Mouse (Mus musculus) neural tube, embryonic 15.5 days (tissue): ENCODE results near the gene Mmab. TPM values are rescaled to one million over a fixed set of nuclear protein-coding genes. Genes with fewer than 3 reads are reported as not detected.

Experiments
- ATAC-seq: fragments of 200-750 bp; cut with Nextera tagmentation; 2 replicates; pipeline ENCODE4 v1.8.0; 2017; ENCODE audit warnings: mild to moderate bottlenecking, moderate TSS enrichment, moderate library complexity; ENCODE audit not compliant: low FRiP score
- H3K27ac ChIP-seq: fragments of 300-500 bp; sonication (generic); replicated peaks from 2 replicates; pipeline ENCODE4 v1.5.1; 2015; ENCODE audit warnings: mild to moderate bottlenecking, inconsistent platforms
- H3K27me3 ChIP-seq: fragments of 300-500 bp; sonication (generic); replicated peaks from 2 replicates; pipeline ENCODE4 v1.6.1; 2015; ENCODE audit warnings: inconsistent platforms
- H3K36me3 ChIP-seq: fragments of 300-500 bp; sonication (generic); 2 replicates; pipeline ENCODE4 v1.6.1; 2015; ENCODE audit warnings: inconsistent platforms
- H3K4me1 ChIP-seq: fragments of 300-500 bp; sonication (generic); 2 replicates; pipeline ENCODE4 v1.6.1; 2015; ENCODE audit warnings: inconsistent platforms
- H3K4me2 ChIP-seq: fragments of 300-500 bp; sonication (generic); 2 replicates; pipeline ENCODE4 v1.6.1; 2015; ENCODE audit warnings: inconsistent platforms, mild to moderate bottlenecking, moderate library complexity
- H3K4me3 ChIP-seq: fragments of 300-500 bp; sonication (generic); replicated peaks from 2 replicates; pipeline ENCODE4 v1.5.1; 2015; ENCODE audit warnings: mild to moderate bottlenecking, inconsistent platforms
- H3K9ac ChIP-seq: fragments of 300-500 bp; sonication (generic); replicated peaks from 2 replicates; pipeline ENCODE4 v1.6.1; 2015; ENCODE audit warnings: mild to moderate bottlenecking, inconsistent platforms
- H3K9me3 ChIP-seq: fragments of 300-500 bp; sonication (generic); replicated peaks from 2 replicates; pipeline ENCODE4 v1.6.1; 2016; ENCODE audit warnings: inconsistent platforms
- whole genome bisulfite sequencing: fragments of 180-500 bp; shearing (Covaris S2); methylation state at CpG from one replicate; pipeline ENCODE4 v1.1.7; 2015; ENCODE audit warnings: mixed read lengths; 5-methylcytosine and 5-hydroxymethylcytosine counted together
- microRNA-seq: library from miRNA; unstranded; fragments of <30 nt; microRNA quantifications from one replicate; pipeline ENCODE4, GENCODE M21; 2017
- polyA plus RNA-seq: library from polyadenylated mRNA; unstranded; fragments of >200 nt; fragmentation: Nextera tagmentation; extraction: Ambion mirVana; gene quantifications from 2 replicates; pipeline ENCODE4 v1.2.1, GENCODE M21; 2015

Gene Mmab
- polyA plus RNA-seq, 1 experiment from 2014 or later, result 36.1 TPM

GRCm38 (mm10) chr5:114407269-114407668, 36.6 kb downstream of the Mmab start:
- Histone ChIP-seq H3K36me3 (peaks cover 98% of the 10 kb centered on the region), H3K27ac (no peak overlapping the region), H3K4me3 (no peak overlapping the region), H3K9ac (no peak overlapping the region), H3K9me3 (no peaks in the 10 kb centered on the region), H3K27me3 (no peaks in the 10 kb centered on the region), H3K4me1 (no peaks in the 10 kb centered on the region), H3K4me2 (no peak overlapping the region)
- 76% methylated on average over 10 of the region's 10 CpGs for WGBS
- ATAC-seq, result no peak

GRCm38 (mm10) chr5:114406592-114406991, 37.3 kb downstream of the Mmab start:
- no peaks in the 10 kb centered on the region for H3K27me3 ChIP-seq
- ATAC-seq, result no peak

GRCm38 (mm10) chr5:114393169-114393568, 50.7 kb downstream of the Mmab start:
- no peak overlapping the region for H3K27ac ChIP-seq
- ATAC-seq, result no peak
- H3K4me2 ChIP-seq, result no peak overlapping the region
- H3K9ac ChIP-seq, result no peak overlapping the region
- no peaks in the 10 kb centered on the region for H3K27me3 ChIP-seq
- H3K36me3 ChIP-seq, result peaks cover 87% of the 10 kb centered on the region
- H3K4me3 ChIP-seq, result no peak overlapping the region
- H3K4me1 ChIP-seq, result no peaks in the 10 kb centered on the region
- WGBS, result 90% methylated on average over 9 of the region's 9 CpGs
- no peaks in the 10 kb centered on the region for H3K9me3 ChIP-seq

More at GRCm38 (mm10) chr5:114406592-114406991, 37.3 kb downstream of the Mmab start:
- Histone ChIP-seq H3K9me3 (no peaks in the 10 kb centered on the region), H3K36me3 (peaks cover 98% of the 10 kb centered on the region), H3K4me1 (no peaks in the 10 kb centered on the region), H3K4me2 (no peak overlapping the region), H3K27ac (no peak overlapping the region), H3K9ac (no peak overlapping the region), H3K4me3 (no peak overlapping the region)
- 94% methylated on average over 14 of the region's 14 CpGs for WGBS

- peaks cover 43% of the 10 kb centered on the region for H3K36me3 ChIP-seq
- H3K9ac ChIP-seq, result no peak overlapping the region
- no peaks in the 10 kb centered on the region for H3K27me3 ChIP-seq
- H3K4me2 ChIP-seq, result no peak overlapping the region
- ATAC-seq, result no peak
- no peak overlapping the region for H3K27ac ChIP-seq
- WGBS, result 90% methylated on average over 8 of the region's 8 CpGs
- no peak overlapping the region for H3K4me3 ChIP-seq
- no peaks in the 10 kb centered on the region for H3K9me3 ChIP-seq
- H3K4me1 ChIP-seq, result peaks cover 18% of the 10 kb centered on the region
These were observed 59.4 kb downstream of the Mmab start for GRCm38 (mm10) chr5:114384448-114384847.

- H3K9me3 ChIP-seq, result no peaks in the 10 kb centered on the region
- WGBS, result 82% methylated on average over 9 of the region's 9 CpGs
- no peak overlapping the region for H3K27ac ChIP-seq
- H3K27me3 ChIP-seq, result no peaks in the 10 kb centered on the region
- H3K36me3 ChIP-seq, result peaks cover 32% of the 10 kb centered on the region
- no peak overlapping the region for H3K4me3 ChIP-seq
- ATAC-seq, result no peak
- peaks cover 29% of the 10 kb centered on the region for H3K4me1 ChIP-seq
- no peak overlapping the region for H3K9ac ChIP-seq
- no peak overlapping the region for H3K4me2 ChIP-seq
These were observed 60.5 kb downstream of the Mmab start for GRCm38 (mm10) chr5:114383184-114383904.

Small RNAs within 50 kb of the gene (microRNA-seq; reads per million reads assigned to microRNA genes)
- not detected for gene Mir7027

Other genes starting within 250 kb of the Mmab start
- gene Foxn4, start 170.3 kb downstream of the Mmab start, polyA plus RNA-seq, result not detected in 2 replicates
- gene Myo1h, start 154.9 kb downstream of the Mmab start, polyA plus RNA-seq, result 0.56 and 0.64 TPM in 2 replicates
- 50.5 and 63.8 TPM in 2 replicates for gene Kctd10, start 63.6 kb downstream of the Mmab start, polyA plus RNA-seq
- gene Ube3b, start 63.5 kb downstream of the Mmab start, polyA plus RNA-seq, result 35.5 and 39.5 TPM in 2 replicates
- gene Mvk, start 209 bp upstream of the Mmab start, polyA plus RNA-seq, result 70.2 and 78.1 TPM in 2 replicates
- 4.7 and 5.3 TPM in 2 replicates for gene Fam222a, start 124.0 kb upstream of the Mmab start, polyA plus RNA-seq
- gene Trpv4, start 214.4 kb upstream of the Mmab start, polyA plus RNA-seq, result 1.4 and 1.6 TPM in 2 replicates
- 39.2 and 69.0 TPM in 2 replicates for gene Gltp, start 246.9 kb upstream of the Mmab start, polyA plus RNA-seq